Mouse (Mus musculus): ENCODE data around the gene Micu1. TPM values are rescaled to one million over a fixed set of nuclear protein-coding genes. Genes with fewer than 3 reads are reported as not detected.
A peak's percentile ranks its signal among the peaks of the same experiment; 100 is the strongest.

The Micu1 gene
- total RNA-seq, 1 experiment from 2014 or later: 59.9 TPM

- no peak for DNase-seq
Observed at GRCm38 (mm10) chr10:59812939-59813338, 110.7 kb downstream of the Micu1 start.

- no peak for DNase-seq
Observed at GRCm38 (mm10) chr10:59813759-59814158, 111.5 kb downstream of the Micu1 start.

GRCm38 (mm10) chr10:59814505-59815155 is 112.4 kb downstream of the Micu1 start:
- DNase-seq: peak; percentile 70

- no peak for DNase-seq
Observed at GRCm38 (mm10) chr10:59816569-59816968, 114.3 kb downstream of the Micu1 start.

- DNase-seq: no peak
Observed at GRCm38 (mm10) chr10:59817528-59817927, 115.3 kb downstream of the Micu1 start.

GRCm38 (mm10) chr10:59817991-59818390 is 115.7 kb downstream of the Micu1 start:
- no peak for DNase-seq

- peak; percentile 56 for DNase-seq
Observed at GRCm38 (mm10) chr10:59819146-59819545, 116.9 kb downstream of the Micu1 start.

GRCm38 (mm10) chr10:59820886-59821285 is 118.6 kb downstream of the Micu1 start:
- DNase-seq: no peak

- DNase-seq: no peak
Observed at GRCm38 (mm10) chr10:59821334-59822066, 119.2 kb downstream of the Micu1 start.

- no peak for DNase-seq
Observed at GRCm38 (mm10) chr10:59822857-59823256, 120.6 kb downstream of the Micu1 start.

- peak; percentile 67 for DNase-seq
Observed at GRCm38 (mm10) chr10:59825137-59825812, 123.0 kb downstream of the Micu1 start.

GRCm38 (mm10) chr10:59829886-59830285 is 127.6 kb downstream of the Micu1 start:
- DNase-seq: no peak

- no peak for DNase-seq
Observed at GRCm38 (mm10) chr10:59831950-59832349, 129.7 kb downstream of the Micu1 start.

GRCm38 (mm10) chr10:59835301-59836155 is 133.3 kb downstream of the Micu1 start:
- no peak for DNase-seq

- no peak for DNase-seq
Observed at GRCm38 (mm10) chr10:59837490-59837889, 135.2 kb downstream of the Micu1 start.

GRCm38 (mm10) chr10:59841434-59841833 is 139.2 kb downstream of the Micu1 start:
- DNase-seq: no peak

- DNase-seq: peak; percentile 74
Observed at GRCm38 (mm10) chr10:59843125-59843524, 140.8 kb downstream of the Micu1 start.

- DNase-seq: peak; percentile 28
Observed at GRCm38 (mm10) chr10:59844686-59845085, 142.4 kb downstream of the Micu1 start.

GRCm38 (mm10) chr10:59846416-59846815 is 144.1 kb downstream of the Micu1 start:
- DNase-seq: peak; percentile 45

- no peak for DNase-seq
Observed at GRCm38 (mm10) chr10:59848079-59848877, 146.0 kb downstream of the Micu1 start.

GRCm38 (mm10) chr10:59848953-59849352 is 146.7 kb downstream of the Micu1 start:
- DNase-seq: no peak
